Mouse (Mus musculus) hindbrain, postnatal 0 days (tissue): ENCODE results near the gene Pitx3. TPM values are rescaled to one million over a fixed set of nuclear protein-coding genes. Genes with fewer than 3 reads are reported as not detected.
A peak's percentile ranks its signal among the peaks of the same experiment; 100 is the strongest.

Experiments
- ATAC-seq: fragments of 200-750 bp; cut with Nextera tagmentation; 2 replicates; pipeline ENCODE4 v1.8.0; 2017; ENCODE audit warnings: mild to moderate bottlenecking, moderate TSS enrichment, moderate library complexity
- DNase-seq: peaks from one replicate; pipeline ENCODE4 v3.0.0-alpha.2; 2015; ENCODE audit warnings: low spot score
- H3K27ac ChIP-seq: fragments of 300-500 bp; sonication (generic); 2 replicates; pipeline ENCODE4 v1.5.1; 2014; ENCODE audit warnings: mild to moderate bottlenecking
- H3K27me3 ChIP-seq: fragments of 300-500 bp; sonication (generic); 2 replicates; pipeline ENCODE4 v1.6.1; 2014; ENCODE audit warnings: low read length, mixed read lengths; ENCODE audit not compliant: insufficient read depth
- H3K36me3 ChIP-seq: fragments of 300-500 bp; sonication (generic); 2 replicates; pipeline ENCODE4 v1.6.1; 2014; ENCODE audit warnings: low read length, mixed read lengths; ENCODE audit not compliant: insufficient read depth
- H3K4me1 ChIP-seq: fragments of 300-500 bp; sonication (generic); 2 replicates; pipeline ENCODE4 v1.6.1; 2014; ENCODE audit warnings: antibody characterized with exemption, low read length, mixed read lengths; ENCODE audit not compliant: insufficient read depth
- H3K4me2 ChIP-seq: fragments of 300-500 bp; sonication (generic); 2 replicates; pipeline ENCODE4 v1.6.1; 2014; ENCODE audit warnings: low read depth, mild to moderate bottlenecking, low read length, moderate library complexity, mixed read lengths
- H3K4me3 ChIP-seq: fragments of 300-500 bp; sonication (generic); 2 replicates; pipeline ENCODE4 v1.5.1; 2014; ENCODE audit warnings: low read length
- H3K9ac ChIP-seq: fragments of 300-500 bp; sonication (generic); replicated peaks from 2 replicates; pipeline ENCODE4 v1.6.1; 2014; ENCODE audit warnings: mild to moderate bottlenecking, low read length, moderate library complexity, mixed read lengths
- H3K9me3 ChIP-seq: fragments of 300-500 bp; sonication (generic); 2 replicates; pipeline ENCODE4 v1.6.1; 2016; ENCODE audit warnings: low read length, mixed read lengths
- CTCF ChIP-seq: IDR thresholded peaks from 2 replicates; pipeline ENCODE4 v1.5.1; 2016; ENCODE audit warnings: antibody characterized with exemption, control low read depth, low read depth
- WGBS: fragments of 180-500 bp; shearing (Covaris S2); extraction: QIAGEN DNeasy Blood & Tissue Kit; methylation state at CpG from one replicate; pipeline ENCODE4 v1.1.7; 2014; 5-methylcytosine and 5-hydroxymethylcytosine counted together
- polyA plus RNA-seq: library from polyadenylated mRNA; unstranded; fragments of >200 nt; fragmentation: Nextera tagmentation; extraction: Ambion mirVana; gene quantifications from 2 replicates; pipeline ENCODE4 v1.2.1, GENCODE M21; 2015
- total RNA-seq: library from RNA; depleted of rRNA; stranded (reverse); fragments of >200 nt; gene quantifications from 2 replicates; pipeline ENCODE4 v1.2.3, GENCODE M21; 2014; rRNA removed

The Pitx3 gene
- total RNA-seq, result 0.21 and 1.7 TPM in 2 replicates
- polyA plus RNA-seq, result 0.16 TPM in 1 of 2 replicates, not detected in the other

GRCm38 (mm10) chr19:46147511-46148371 lies at the start of gene Pitx3:
Pitx3 (minus strand) TSS chr19:46148326.
- DNase-seq, result peak; percentile 22
- Histone ChIP-seq H3K27ac (no peak within 1 kb of the TSS), H3K9me3 (no peaks in the 10 kb centered on the region), H3K27me3 (peaks cover 38% of the 10 kb centered on the region), H3K9ac (no peak within 1 kb of the TSS; the same call in 1 of the 2 replicates), H3K4me1 (peaks cover 14% of the 10 kb centered on the region), H3K36me3 (no peaks in the 10 kb centered on the region), H3K4me3 (peak within 1 kb of the TSS; percentile 41), H3K4me2 (peak within 1 kb of the TSS; percentile 75)
- no peak for ATAC-seq
- WGBS, result 1% methylated on average over 41 of the region's 47 CpGs
- no peak for TF ChIP-seq CTCF

- 81% methylated on average over 2 of the region's 2 CpGs for WGBS
- ATAC-seq (no peak), DNase-seq (no peak)
- Histone ChIP-seq H3K4me2 (no peak overlapping the region), H3K27ac (no peak overlapping the region), H3K9ac (no peak overlapping the region), H3K36me3 (0 out of 2 replicates have a peak, but pooled peaks cover 3% of the 10 kb centered on the region), H3K4me3 (no peak overlapping the region), H3K4me1 (no peaks in the 10 kb centered on the region), H3K27me3 (no peaks in the 10 kb centered on the region), H3K9me3 (no peaks in the 10 kb centered on the region)
- no peak for TF ChIP-seq CTCF
These were observed 39.1 kb upstream of the Pitx3 start for GRCm38 (mm10) chr19:46187203-46187602.

- no peak overlapping the region for H3K4me3 ChIP-seq
- no peaks in the 10 kb centered on the region for H3K4me1 ChIP-seq
- H3K9me3 ChIP-seq, result no peaks in the 10 kb centered on the region
- DNase-seq, result no peak
- no peaks in the 10 kb centered on the region for H3K27me3 ChIP-seq
- 0 out of 2 replicates have a peak, but pooled peaks cover 6% of the 10 kb centered on the region for H3K36me3 ChIP-seq
- no peak overlapping the region for H3K4me2 ChIP-seq
- TF ChIP-seq CTCF, result no peak
- H3K9ac ChIP-seq, result no peak overlapping the region
- 52% methylated on average over 3 of the region's 3 CpGs for WGBS
- ATAC-seq, result no peak
- no peak overlapping the region for H3K27ac ChIP-seq
These were observed 38.5 kb upstream of the Pitx3 start for GRCm38 (mm10) chr19:46186611-46187010.

GRCm38 (mm10) chr19:46182241-46182640 lies 34.1 kb upstream of the Pitx3 start:
- Histone ChIP-seq H3K4me3 (no peak overlapping the region), H3K27ac (no peak overlapping the region), H3K4me2 (no peak overlapping the region), H3K9me3 (no peaks in the 10 kb centered on the region), H3K9ac (no peak overlapping the region), H3K4me1 (no peaks in the 10 kb centered on the region), H3K27me3 (no peaks in the 10 kb centered on the region), H3K36me3 (0 out of 2 replicates have a peak, but pooled peaks cover 6% of the 10 kb centered on the region)
- DNase-seq (no peak), ATAC-seq (no peak)
- TF ChIP-seq CTCF, result no peak
- 91% methylated on average over 3 of the region's 3 CpGs for WGBS

- DNase-seq, result no peak
- ATAC-seq, result no peak
- Histone ChIP-seq H3K27me3 (no peaks in the 10 kb centered on the region), H3K27ac (no peak overlapping the region), H3K9ac (no peak overlapping the region), H3K4me2 (no peak overlapping the region), H3K9me3 (no peaks in the 10 kb centered on the region), H3K36me3 (0 out of 2 replicates have a peak, but pooled peaks cover 6% of the 10 kb centered on the region), H3K4me3 (no peak overlapping the region), H3K4me1 (no peaks in the 10 kb centered on the region)
- 96% methylated on average over 2 of the region's 2 CpGs for WGBS
- TF ChIP-seq CTCF, result no peak
These were observed 32.1 kb upstream of the Pitx3 start for GRCm38 (mm10) chr19:46180274-46180673.

GRCm38 (mm10) chr19:46177046-46177445 lies 28.9 kb upstream of the Pitx3 start:
- WGBS, result 39% methylated on average over 5 of the region's 5 CpGs
- no peak for ATAC-seq
- Histone ChIP-seq H3K27me3 (no peaks in the 10 kb centered on the region), H3K4me2 (no peak overlapping the region), H3K27ac (no peak overlapping the region), H3K9me3 (no peaks in the 10 kb centered on the region), H3K4me1 (no peaks in the 10 kb centered on the region), H3K9ac (no peak overlapping the region), H3K4me3 (no peak overlapping the region), H3K36me3 (0 out of 2 replicates have a peak, but pooled peaks cover 1% of the 10 kb centered on the region)
- peak; percentile 3 for DNase-seq
- TF ChIP-seq CTCF, result no peak

- Histone ChIP-seq H3K27ac (no peak overlapping the region), H3K27me3 (no peaks in the 10 kb centered on the region), H3K36me3 (peaks cover 9% of the 10 kb centered on the region), H3K9me3 (no peaks in the 10 kb centered on the region), H3K9ac (no peak overlapping the region), H3K4me2 (no peak overlapping the region), H3K4me1 (no peaks in the 10 kb centered on the region), H3K4me3 (no peak overlapping the region)
- DNase-seq (no peak), ATAC-seq (no peak)
- TF ChIP-seq CTCF, result no peak
These were observed 27.0 kb upstream of the Pitx3 start for GRCm38 (mm10) chr19:46175173-46175572.
